Mouse (Mus musculus): ENCODE results near the gene Unc13d. TPM values are rescaled to one million over a fixed set of nuclear protein-coding genes. Genes with fewer than 3 reads are reported as not detected.
"Not testable (repeated sequence)": the region's sequence is repeated elsewhere in the genome, so short reads cannot be mapped to it uniquely, and the experiment has no call there.

The Unc13d gene
- polyA plus RNA-seq, 1 experiment from 2014 or later, result 1.1 TPM

- H3K27ac ChIP-seq (replicated peaks; ENCODE audit: low read depth, low read length), result no peak overlapping the region
- 84% methylated on average over 4 of the region's 4 CpGs for WGBS
- no peaks in the 10 kb centered on the region for H3K36me3 ChIP-seq (ENCODE audit: control insufficient read depth, insufficient read depth, low read length)
- no peak for ATAC-seq (ENCODE audit: insufficient number of reproducible peaks, low FRiP score, low TSS enrichment, low read depth)
- peak overlapping the region; percentile 44 for H3K4me2 ChIP-seq (ENCODE audit: low read depth, severe bottlenecking)
- H3K4me1 ChIP-seq (ENCODE audit: control insufficient read depth, insufficient read depth, low read length), result no peaks in the 10 kb centered on the region
- DNase-seq (ENCODE audit: low spot score), result no peak
- H3K4me3 ChIP-seq (ENCODE audit: low read depth, low read length), result peak overlapping the region; percentile 19
- no peaks in the 10 kb centered on the region for H3K27me3 ChIP-seq (ENCODE audit: control insufficient read depth, insufficient read depth, low read length)
- H3K9ac ChIP-seq (ENCODE audit: low read length), result no peak overlapping the region
- no peaks in the 10 kb centered on the region for H3K9me3 ChIP-seq (ENCODE audit: control insufficient read depth, low read length)
Measured at GRCm38 (mm10) chr11:116022256-116022780, 55.4 kb downstream of the Unc13d start.

GRCm38 (mm10) chr11:116021328-116022220 lies 56.2 kb downstream of the Unc13d start:
- Histone ChIP-seq H3K9me3 (ENCODE audit: control insufficient read depth, low read length) (no peaks in the 10 kb centered on the region), H3K9ac (ENCODE audit: low read length) (no peak overlapping the region), H3K27ac (replicated peaks; ENCODE audit: low read depth, low read length) (no peak overlapping the region), H3K27me3 (ENCODE audit: control insufficient read depth, insufficient read depth, low read length) (no peaks in the 10 kb centered on the region), H3K4me3 (ENCODE audit: low read depth, low read length) (no peak overlapping the region), H3K36me3 (ENCODE audit: control insufficient read depth, insufficient read depth, low read length) (no peaks in the 10 kb centered on the region), H3K4me1 (ENCODE audit: control insufficient read depth, insufficient read depth, low read length) (no peaks in the 10 kb centered on the region), H3K4me2 (ENCODE audit: low read depth, severe bottlenecking) (peak overlapping the region; percentile 44; the same call in 1 of the 2 replicates)
- DNase-seq (ENCODE audit: low spot score), result peak; percentile 51
- 83% methylated on average over 6 of the region's 6 CpGs for WGBS
- ATAC-seq (ENCODE audit: insufficient number of reproducible peaks, low FRiP score, low TSS enrichment, low read depth), result no peak

GRCm38 (mm10) chr11:116020519-116020922 lies 57.2 kb downstream of the Unc13d start:
- Histone ChIP-seq H3K9me3 (ENCODE audit: control insufficient read depth, low read length) (no peaks in the 10 kb centered on the region), H3K36me3 (ENCODE audit: control insufficient read depth, insufficient read depth, low read length) (no peaks in the 10 kb centered on the region), H3K4me2 (ENCODE audit: low read depth, severe bottlenecking) (no peak overlapping the region), H3K9ac (ENCODE audit: low read length) (no peak overlapping the region), H3K27me3 (ENCODE audit: control insufficient read depth, insufficient read depth, low read length) (no peaks in the 10 kb centered on the region), H3K4me1 (ENCODE audit: control insufficient read depth, insufficient read depth, low read length) (no peaks in the 10 kb centered on the region), H3K4me3 (ENCODE audit: low read depth, low read length) (no peak overlapping the region), H3K27ac (replicated peaks; ENCODE audit: low read depth, low read length) (no peak overlapping the region)
- no peak for ATAC-seq (ENCODE audit: insufficient number of reproducible peaks, low FRiP score, low TSS enrichment, low read depth)
- peak; percentile 47 for DNase-seq (ENCODE audit: low spot score)
- 52% methylated on average over 1 of the region's 1 CpGs for WGBS

- H3K36me3 ChIP-seq (ENCODE audit: control insufficient read depth, insufficient read depth, low read length), result no peaks in the 10 kb centered on the region
- no peak overlapping the region for H3K4me2 ChIP-seq (ENCODE audit: low read depth, severe bottlenecking)
- DNase-seq (ENCODE audit: low spot score), result peak; percentile 53
- ATAC-seq (ENCODE audit: insufficient number of reproducible peaks, low FRiP score, low TSS enrichment, low read depth), result no peak
- 88% methylated on average over 2 of the region's 2 CpGs for WGBS
- H3K9ac ChIP-seq (ENCODE audit: low read length), result no peak overlapping the region
- no peak overlapping the region for H3K4me3 ChIP-seq (ENCODE audit: low read depth, low read length)
- no peaks in the 10 kb centered on the region for H3K27me3 ChIP-seq (ENCODE audit: control insufficient read depth, insufficient read depth, low read length)
- H3K4me1 ChIP-seq (ENCODE audit: control insufficient read depth, insufficient read depth, low read length), result no peaks in the 10 kb centered on the region
- no peaks in the 10 kb centered on the region for H3K9me3 ChIP-seq (ENCODE audit: control insufficient read depth, low read length)
- no peak overlapping the region for H3K27ac ChIP-seq (replicated peaks; ENCODE audit: low read depth, low read length)
Measured at GRCm38 (mm10) chr11:116019976-116020411, 57.8 kb downstream of the Unc13d start.

GRCm38 (mm10) chr11:116019360-116019791 lies 58.4 kb downstream of the Unc13d start:
- Histone ChIP-seq H3K36me3 (ENCODE audit: control insufficient read depth, insufficient read depth, low read length) (no peaks in the 10 kb centered on the region), H3K4me1 (ENCODE audit: control insufficient read depth, insufficient read depth, low read length) (no peaks in the 10 kb centered on the region), H3K27ac (replicated peaks; ENCODE audit: low read depth, low read length) (no peak overlapping the region), H3K9ac (ENCODE audit: low read length) (no peak overlapping the region), H3K4me3 (ENCODE audit: low read depth, low read length) (no peak overlapping the region), H3K27me3 (ENCODE audit: control insufficient read depth, insufficient read depth, low read length) (no peaks in the 10 kb centered on the region), H3K9me3 (ENCODE audit: control insufficient read depth, low read length) (no peaks in the 10 kb centered on the region), H3K4me2 (ENCODE audit: low read depth, severe bottlenecking) (no peak overlapping the region)
- DNase-seq (ENCODE audit: low spot score) (no peak), ATAC-seq (ENCODE audit: insufficient number of reproducible peaks, low FRiP score, low TSS enrichment, low read depth) (no peak)
- WGBS, result 57% methylated on average over 1 of the region's 1 CpGs

- WGBS, result 91% methylated on average over 4 of the region's 4 CpGs
- ATAC-seq (ENCODE audit: insufficient number of reproducible peaks, low FRiP score, low TSS enrichment, low read depth); H3K4me3 ChIP-seq (ENCODE audit: low read depth, low read length): not testable (repeated sequence)
Measured at GRCm38 (mm10) chr11:116018867-116019266, 58.9 kb downstream of the Unc13d start.

GRCm38 (mm10) chr11:116018106-116018505 lies 59.7 kb downstream of the Unc13d start:
- Histone ChIP-seq H3K9ac (ENCODE audit: low read length) (no peak overlapping the region), H3K4me3 (ENCODE audit: low read depth, low read length) (no peak overlapping the region), H3K9me3 (ENCODE audit: control insufficient read depth, low read length) (no peaks in the 10 kb centered on the region), H3K4me2 (ENCODE audit: low read depth, severe bottlenecking) (no peak overlapping the region), H3K27ac (replicated peaks; ENCODE audit: low read depth, low read length) (no peak overlapping the region), H3K4me1 (ENCODE audit: control insufficient read depth, insufficient read depth, low read length) (no peaks in the 10 kb centered on the region), H3K36me3 (ENCODE audit: control insufficient read depth, insufficient read depth, low read length) (no peaks in the 10 kb centered on the region), H3K27me3 (ENCODE audit: control insufficient read depth, insufficient read depth, low read length) (no peaks in the 10 kb centered on the region)
- no peak for ATAC-seq (ENCODE audit: insufficient number of reproducible peaks, low FRiP score, low TSS enrichment, low read depth)
- WGBS, result 27% methylated on average over 6 of the region's 6 CpGs
- DNase-seq (ENCODE audit: low spot score), result peak; percentile 57

More at GRCm38 (mm10) chr11:116018867-116019266, 58.9 kb downstream of the Unc13d start:
- H3K9ac ChIP-seq (ENCODE audit: low read length); H3K36me3 ChIP-seq (ENCODE audit: control insufficient read depth, insufficient read depth, low read length); DNase-seq (ENCODE audit: low spot score); H3K9me3 ChIP-seq (ENCODE audit: control insufficient read depth, low read length); H3K27me3 ChIP-seq (ENCODE audit: control insufficient read depth, insufficient read depth, low read length); H3K27ac ChIP-seq (replicated peaks; ENCODE audit: low read depth, low read length); H3K4me2 ChIP-seq (ENCODE audit: low read depth, severe bottlenecking); H3K4me1 ChIP-seq (ENCODE audit: control insufficient read depth, insufficient read depth, low read length): not testable (repeated sequence)

GRCm38 (mm10) chr11:116014821-116015220 lies 62.9 kb downstream of the Unc13d start:
- ATAC-seq (ENCODE audit: insufficient number of reproducible peaks, low FRiP score, low TSS enrichment, low read depth), result no peak
- 65% methylated on average over 8 of the region's 8 CpGs for WGBS
- Histone ChIP-seq H3K36me3 (ENCODE audit: control insufficient read depth, insufficient read depth, low read length) (0 out of 2 replicates have a peak, but pooled peaks cover 3% of the 10 kb centered on the region), H3K4me2 (ENCODE audit: low read depth, severe bottlenecking) (no peak overlapping the region), H3K27me3 (ENCODE audit: control insufficient read depth, insufficient read depth, low read length) (no peaks in the 10 kb centered on the region), H3K4me1 (ENCODE audit: control insufficient read depth, insufficient read depth, low read length) (peaks cover 5% of the 10 kb centered on the region), H3K9me3 (ENCODE audit: control insufficient read depth, low read length) (no peaks in the 10 kb centered on the region), H3K9ac (ENCODE audit: low read length) (no peak overlapping the region), H3K27ac (replicated peaks; ENCODE audit: low read depth, low read length) (no peak overlapping the region), H3K4me3 (ENCODE audit: low read depth, low read length) (no peak overlapping the region)
- no peak for DNase-seq (ENCODE audit: low spot score)
